Mouse (Mus musculus) cerebellum, adult 2 months (tissue): ENCODE results near the gene Rnf213.

ENCODE experiments used
- CTCF ChIP-seq: fragments of 200-500 bp; IDR thresholded peaks from 2 replicates; pipeline ENCODE4 v1.5.1; 2011; ENCODE audit warnings: low read depth, mild to moderate bottlenecking, control low read depth, low read length, moderate library complexity, borderline replicate concordance; ENCODE audit not compliant: insufficient read depth
- POLR2A ChIP-seq: fragments of 200-500 bp; IDR thresholded peaks from 2 replicates; pipeline ENCODE4 v1.6.1; 2011; ENCODE audit warnings: low read length, control low read depth, borderline replicate concordance; ENCODE audit not compliant: insufficient read depth

GRCm38 (mm10) chr11:119523392-119523791 lies 130.5 kb downstream of the Rnf213 start:
- TF ChIP-seq POLR2A = no peak
- no peak for TF ChIP-seq CTCF
